Mouse (Mus musculus): Measurements from ENCODE around the gene Olfml3. TPM values are rescaled to one million over a fixed set of nuclear protein-coding genes. Genes with fewer than 3 reads are reported as not detected.

The Olfml3 gene
- polyA plus RNA-seq, 1 experiment from 2014 or later, result 36.9 TPM

GRCm38 (mm10) chr3:103690506-103690905 is 47.3 kb downstream of the Olfml3 start:
- H3K9me3 ChIP-seq, result no peaks in the 10 kb centered on the region
- no peaks in the 10 kb centered on the region for H3K4me1 ChIP-seq
- H3K36me3 ChIP-seq, result no peaks in the 10 kb centered on the region
- no peak for ATAC-seq (ENCODE audit: insufficient number of reproducible peaks, insufficient read depth, low FRiP score, low TSS enrichment)
- no peak overlapping the region for H3K9ac ChIP-seq
- H3K27me3 ChIP-seq, result no peaks in the 10 kb centered on the region
- 86% methylated on average over 3 of the region's 3 CpGs for WGBS
- no peak overlapping the region for H3K4me2 ChIP-seq (replicated peaks)
- H3K4me3 ChIP-seq, result no peak overlapping the region
- H3K27ac ChIP-seq, result no peak overlapping the region

GRCm38 (mm10) chr3:103689043-103689442 is 48.8 kb downstream of the Olfml3 start:
- H3K9me3 ChIP-seq, result no peaks in the 10 kb centered on the region
- no peaks in the 10 kb centered on the region for H3K36me3 ChIP-seq
- ATAC-seq (ENCODE audit: insufficient number of reproducible peaks, insufficient read depth, low FRiP score, low TSS enrichment), result no peak
- no peak overlapping the region for H3K9ac ChIP-seq
- no peak overlapping the region for H3K4me3 ChIP-seq
- no peak overlapping the region for H3K27ac ChIP-seq
- H3K4me1 ChIP-seq, result no peaks in the 10 kb centered on the region
- peaks cover under 1% of the 10 kb centered on the region; the same call in 1 of the 2 replicates for H3K27me3 ChIP-seq
- H3K4me2 ChIP-seq (replicated peaks), result no peak overlapping the region
- 55% methylated on average over 1 of the region's 1 CpGs for WGBS

DNA sequence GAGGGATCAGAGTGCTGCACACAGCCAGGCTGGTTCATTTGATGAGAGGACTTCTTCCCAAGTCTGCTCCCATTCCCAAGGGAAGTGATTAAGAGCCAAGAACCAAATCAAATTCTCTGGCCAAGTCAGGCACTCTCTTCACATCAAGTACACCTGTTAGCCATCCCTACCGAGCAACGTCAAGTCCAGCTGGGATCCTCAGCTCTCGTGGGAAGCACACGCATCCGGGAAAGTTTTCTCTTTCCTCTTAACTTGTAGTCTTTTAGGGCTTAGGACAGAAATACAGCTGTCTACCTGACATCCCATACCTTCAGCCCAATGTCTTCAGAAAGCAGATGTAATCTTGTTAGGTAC is 53.9 kb downstream of the Olfml3 start:
- 28% methylated on average over 5 of the region's 5 CpGs for whole genome bisulfite sequencing
- no peaks in the 10 kb centered on the region for H3K9me3 ChIP-seq
- H3K27ac ChIP-seq, result no peak overlapping the region
- H3K4me3 ChIP-seq, result no peak overlapping the region
- H3K9ac ChIP-seq, result no peak overlapping the region
- peak overlapping the region; percentile 27; the same call in 1 of the 2 replicates for H3K4me2 ChIP-seq (replicated peaks)
- no peak for ATAC-seq (ENCODE audit: insufficient number of reproducible peaks, insufficient read depth, low FRiP score, low TSS enrichment)
- H3K27me3 ChIP-seq, result peaks cover 6% of the 10 kb centered on the region; the same call in 1 of the 2 replicates
- no peaks in the 10 kb centered on the region for H3K36me3 ChIP-seq
- H3K4me1 ChIP-seq, result peaks cover 8% of the 10 kb centered on the region

DNA sequence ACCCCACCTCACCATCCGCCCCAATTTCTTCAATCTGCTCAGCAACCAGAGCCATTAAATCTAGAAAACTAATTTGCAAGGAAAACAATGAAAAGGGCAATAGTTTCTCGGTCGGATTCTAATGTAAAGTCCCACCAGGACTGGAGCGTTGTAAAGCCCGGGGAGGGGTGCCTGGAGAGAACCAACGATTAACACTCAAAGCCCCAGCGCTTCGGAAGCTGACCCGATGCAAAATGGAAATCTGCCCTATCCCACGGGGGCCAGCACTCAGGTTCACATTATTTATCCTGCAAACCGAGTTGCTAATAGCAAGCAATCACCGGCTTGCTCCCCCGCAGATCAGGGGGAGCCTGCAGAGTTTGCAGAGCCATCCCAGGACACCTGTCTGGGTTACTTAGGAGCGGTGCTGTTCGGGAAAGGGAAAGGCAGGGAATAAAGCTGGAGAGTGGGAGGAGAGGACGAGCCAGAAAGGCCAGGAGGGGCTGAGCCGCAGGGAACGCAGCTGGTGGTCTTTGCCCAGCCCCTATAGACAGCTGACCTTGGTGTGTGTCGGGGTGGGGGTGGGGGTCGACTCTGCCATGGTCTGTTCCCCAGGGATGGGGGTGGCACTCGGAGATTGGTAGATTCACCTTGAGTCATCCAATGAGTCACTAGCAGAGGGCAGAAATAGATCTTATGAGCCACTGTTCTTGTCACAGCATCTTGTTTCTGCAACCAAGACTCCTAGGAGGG is 54.4 kb downstream of the Olfml3 start:
- no peak overlapping the region for H3K27ac ChIP-seq
- no peak for ATAC-seq (ENCODE audit: insufficient number of reproducible peaks, insufficient read depth, low FRiP score, low TSS enrichment)
- no peaks in the 10 kb centered on the region for H3K36me3 ChIP-seq
- no peak overlapping the region for H3K4me3 ChIP-seq
- no peak overlapping the region for H3K9ac ChIP-seq
- H3K4me2 ChIP-seq (replicated peaks), result peak overlapping the region; percentile 27
- no peaks in the 10 kb centered on the region for H3K9me3 ChIP-seq
- H3K27me3 ChIP-seq, result peaks cover 6% of the 10 kb centered on the region; the same call in 1 of the 2 replicates
- peaks cover 8% of the 10 kb centered on the region for H3K4me1 ChIP-seq
- WGBS, result 5% methylated on average over 21 of the region's 21 CpGs

DNA sequence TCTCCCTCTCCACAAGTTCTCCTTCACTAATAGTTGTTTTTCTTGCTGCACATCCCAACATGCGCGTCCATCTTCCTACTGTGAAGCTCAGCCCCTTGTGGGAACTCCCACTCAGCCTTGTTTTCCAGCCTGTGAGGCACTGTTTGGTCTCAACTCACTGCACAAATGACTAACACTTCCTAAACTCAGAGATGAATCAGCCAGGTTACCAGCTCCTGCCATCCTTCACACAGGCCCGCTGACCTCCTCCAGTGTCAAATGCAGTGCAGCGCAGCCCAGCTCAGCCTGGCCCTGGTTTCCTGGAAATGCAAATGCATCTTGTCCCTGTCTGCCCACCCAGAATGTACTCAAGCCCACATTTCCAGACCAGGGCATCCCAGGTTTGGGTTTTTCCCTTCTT is 55.3 kb downstream of the Olfml3 start:
- Histone ChIP-seq H3K9ac (no peak overlapping the region), H3K4me3 (no peak overlapping the region), H3K27me3 (peaks cover 6% of the 10 kb centered on the region; the same call in 1 of the 2 replicates), H3K9me3 (no peaks in the 10 kb centered on the region), H3K27ac (no peak overlapping the region), H3K36me3 (no peaks in the 10 kb centered on the region), H3K4me1 (peaks cover 8% of the 10 kb centered on the region), H3K4me2 (replicated peaks) (no peak overlapping the region)
- no peak for ATAC-seq (ENCODE audit: insufficient number of reproducible peaks, insufficient read depth, low FRiP score, low TSS enrichment)
- WGBS, result 49% methylated on average over 4 of the region's 4 CpGs

DNA sequence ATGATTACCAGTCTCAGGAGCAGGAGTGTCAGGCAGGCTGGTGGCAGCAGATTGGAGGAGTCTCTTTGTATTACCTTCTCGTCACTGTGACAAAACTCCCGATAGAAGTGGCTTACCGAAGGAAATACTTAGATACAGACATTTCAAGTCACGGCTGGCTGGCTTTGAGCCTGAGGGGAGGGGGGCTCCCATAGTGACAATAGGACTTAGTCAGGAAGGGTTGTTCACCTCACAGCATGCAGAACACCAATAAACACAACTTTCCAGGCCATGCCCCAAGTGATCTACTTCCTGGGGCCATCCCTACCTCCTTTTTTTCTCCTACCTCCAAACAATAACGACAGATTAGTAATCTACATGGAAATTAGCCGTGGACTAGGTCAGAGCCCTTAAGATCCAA is 59.0 kb downstream of the Olfml3 start:
- Histone ChIP-seq H3K36me3 (no peaks in the 10 kb centered on the region), H3K4me2 (replicated peaks) (no peak overlapping the region), H3K9ac (no peak overlapping the region), H3K27me3 (peaks cover 4% of the 10 kb centered on the region; the same call in 1 of the 2 replicates), H3K4me1 (peaks cover 7% of the 10 kb centered on the region), H3K27ac (no peak overlapping the region), H3K4me3 (no peak overlapping the region), H3K9me3 (no peaks in the 10 kb centered on the region)
- ATAC-seq (ENCODE audit: insufficient number of reproducible peaks, insufficient read depth, low FRiP score, low TSS enrichment), result no peak
- 16% methylated on average over 6 of the region's 6 CpGs for WGBS

DNA sequence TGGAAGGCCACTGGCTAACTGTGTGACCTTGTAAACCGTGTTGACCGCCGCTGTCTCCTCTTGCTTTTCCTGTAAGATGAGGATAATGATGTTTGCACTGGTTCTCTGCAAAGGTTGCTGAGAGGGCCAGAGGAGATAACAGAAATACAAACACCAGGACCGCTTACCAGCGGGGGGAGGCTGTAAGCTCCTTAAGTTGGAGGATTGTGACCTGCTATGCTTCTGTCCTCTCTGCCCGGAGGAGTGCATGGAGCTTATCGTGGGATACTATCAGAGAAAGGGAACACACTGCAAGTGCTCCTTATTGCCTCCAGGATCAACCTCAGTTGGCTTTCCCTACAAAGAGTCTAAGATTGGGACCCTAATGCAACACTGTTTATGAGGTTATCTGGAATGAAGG is 65.1 kb downstream of the Olfml3 start:
- H3K4me2 ChIP-seq (replicated peaks), result no peak overlapping the region
- no peaks in the 10 kb centered on the region for H3K27me3 ChIP-seq
- H3K27ac ChIP-seq, result no peak overlapping the region
- WGBS, result 52% methylated on average over 7 of the region's 7 CpGs
- H3K9me3 ChIP-seq, result no peaks in the 10 kb centered on the region
- no peak overlapping the region for H3K9ac ChIP-seq
- no peak for ATAC-seq (ENCODE audit: insufficient number of reproducible peaks, insufficient read depth, low FRiP score, low TSS enrichment)
- H3K36me3 ChIP-seq, result no peaks in the 10 kb centered on the region
- no peaks in the 10 kb centered on the region for H3K4me1 ChIP-seq
- H3K4me3 ChIP-seq, result no peak overlapping the region

Other genes starting within 250 kb of the Olfml3 start
- 1.1 and 2.3 TPM in 2 replicates for gene Syt6, start 162.8 kb downstream of the Olfml3 start, polyA plus RNA-seq (2016; fragmentation: Nextera tagmentation; extraction: Ambion mirVana)
- gene Atg4a-ps, start 91.9 kb downstream of the Olfml3 start, polyA plus RNA-seq (2016; fragmentation: Nextera tagmentation; extraction: Ambion mirVana), result 0.13 and 0.23 TPM in 2 replicates
- not detected in 2 replicates for gene Gm10964, start 1.4 kb upstream of the Olfml3 start, polyA plus RNA-seq (2016; fragmentation: Nextera tagmentation; extraction: Ambion mirVana)
- 12.6 and 13.1 TPM in 2 replicates for gene Hipk1, start 53.6 kb upstream of the Olfml3 start, polyA plus RNA-seq (2016; fragmentation: Nextera tagmentation; extraction: Ambion mirVana)
- 25.5 and 26.0 TPM in 2 replicates for gene Dclre1b, start 71.4 kb upstream of the Olfml3 start, polyA plus RNA-seq (2016; fragmentation: Nextera tagmentation; extraction: Ambion mirVana)
- 24.0 and 24.8 TPM in 2 replicates for gene Ap4b1, start 71.5 kb upstream of the Olfml3 start, polyA plus RNA-seq (2016; fragmentation: Nextera tagmentation; extraction: Ambion mirVana)
- gene Gm43064, start 71.6 kb upstream of the Olfml3 start, polyA plus RNA-seq (2016; fragmentation: Nextera tagmentation; extraction: Ambion mirVana), result 0.18 and 0.27 TPM in 2 replicates
- 0.11 TPM in 1 of 2 replicates, not detected in the other for gene Bcl2l15, start 94.6 kb upstream of the Olfml3 start, polyA plus RNA-seq (2016; fragmentation: Nextera tagmentation; extraction: Ambion mirVana)
- 0.37 and 0.66 TPM in 2 replicates for gene Ptpn22, start 121.8 kb upstream of the Olfml3 start, polyA plus RNA-seq (2016; fragmentation: Nextera tagmentation; extraction: Ambion mirVana)
- gene Rsbn1, start 176.1 kb upstream of the Olfml3 start, polyA plus RNA-seq (2016; fragmentation: Nextera tagmentation; extraction: Ambion mirVana), result 17.3 and 18.6 TPM in 2 replicates
- 46.5 and 51.4 TPM in 2 replicates for gene Phtf1, start 230.1 kb upstream of the Olfml3 start, polyA plus RNA-seq (2016; fragmentation: Nextera tagmentation; extraction: Ambion mirVana)